Mouse (Mus musculus) myocyte (in vitro differentiated cells): ENCODE results near the gene Gm45140. TPM values are rescaled to one million over a fixed set of nuclear protein-coding genes. Genes with fewer than 3 reads are reported as not detected.

Experiments
- H3K27me3 ChIP-seq: one replicate; pipeline ENCODE4 v1.6.1; 2011; ENCODE audit not compliant: control insufficient read depth, insufficient read depth, insufficient read length
- H3K36me3 ChIP-seq: one replicate; pipeline ENCODE4 v1.6.1; 2011; ENCODE audit not compliant: control insufficient read depth, insufficient read depth
- H3K4me2 ChIP-seq: one replicate; pipeline ENCODE4 v1.6.1; 2011; ENCODE audit warnings: low read depth, control low read depth
- H3K4me3 ChIP-seq: one replicate; pipeline ENCODE4 v1.5.1; 2011; ENCODE audit warnings: mild to moderate bottlenecking, control low read depth, moderate library complexity
- H3K79me2 ChIP-seq: one replicate; pipeline ENCODE4 v1.6.1; 2011; ENCODE audit not compliant: control insufficient read depth, insufficient read depth
- H3ac ChIP-seq: one replicate; pipeline ENCODE4 v1.6.1; 2011; ENCODE audit not compliant: control insufficient read depth, insufficient read length
- CEBPB ChIP-seq: IDR thresholded peaks from 2 replicates; pipeline ENCODE4 v1.6.1; 2011; ENCODE audit warnings: mild to moderate bottlenecking, moderate library complexity; ENCODE audit not compliant: poor library complexity, insufficient read depth, severe bottlenecking
- E2F4 ChIP-seq: IDR thresholded peaks from one replicate; pipeline ENCODE4 v1.6.1; 2011; ENCODE audit warnings: mild to moderate bottlenecking, control low read depth, moderate library complexity; ENCODE audit not compliant: insufficient read depth
- MAX ChIP-seq: IDR thresholded peaks from one replicate; pipeline ENCODE4 v1.6.1; 2011; ENCODE audit warnings: low read depth, mild to moderate bottlenecking, control low read depth
- MYOD1 ChIP-seq, 3 experiments: IDR thresholded peaks; one replicate each; pipeline ENCODE4 v1.6.1; 2011; ENCODE audit warnings: control low read depth in 2 of 3, low read depth in 2 of 3, mild to moderate bottlenecking in 2 of 3, moderate library complexity in 1 of 3; ENCODE audit not compliant: insufficient read length in 2 of 3, control insufficient read depth in 1 of 3
- MYOG ChIP-seq, 3 experiments: IDR thresholded peaks; one replicate each; pipeline ENCODE4 v1.6.1; 2011; ENCODE audit warnings: control low read depth in 2 of 3, low read depth in 2 of 3, mild to moderate bottlenecking in 2 of 3; ENCODE audit not compliant: insufficient read length in 2 of 3, control insufficient read depth in 1 of 3, insufficient read depth in 1 of 3
- POLR2A ChIP-seq: IDR thresholded peaks from one replicate; pipeline ENCODE4 v1.6.1; 2011; ENCODE audit warnings: low read depth, mild to moderate bottlenecking, control low read depth, moderate library complexity; ENCODE audit not compliant: insufficient read length
- POLR2AphosphoS2 ChIP-seq: IDR thresholded peaks from one replicate; pipeline ENCODE4 v1.6.1; 2011; ENCODE audit warnings: low read depth, control low read depth; ENCODE audit not compliant: insufficient read length
- REST ChIP-seq: IDR thresholded peaks from one replicate; pipeline ENCODE4 v1.6.1; 2011; ENCODE audit warnings: mild to moderate bottlenecking, control low read depth, moderate library complexity; ENCODE audit not compliant: insufficient read depth, insufficient read length
- SRF ChIP-seq: IDR thresholded peaks from one replicate; pipeline ENCODE4 v1.6.1; 2011; ENCODE audit warnings: low read depth; ENCODE audit not compliant: control insufficient read depth, insufficient read length
- TCF12 ChIP-seq: IDR thresholded peaks from one replicate; pipeline ENCODE4 v1.6.1; 2011; ENCODE audit warnings: mild to moderate bottlenecking, control low read depth; ENCODE audit not compliant: poor library complexity, insufficient read depth, severe bottlenecking
- TCF3 ChIP-seq: IDR thresholded peaks from one replicate; pipeline ENCODE4 v1.6.1; 2011; ENCODE audit warnings: low read depth, control low read depth; ENCODE audit not compliant: insufficient read length
- USF1 ChIP-seq: IDR thresholded peaks from one replicate; pipeline ENCODE4 v1.6.1; 2011; ENCODE audit warnings: low read depth, mild to moderate bottlenecking, control low read depth, moderate library complexity
- polyA plus RNA-seq: library from polyadenylated mRNA; unstranded; fragments of >200 nt; fragmentation: generic; extraction: Trizol; gene quantifications from one replicate; pipeline ENCODE4 v1.2.1, GENCODE M21; 2012; ENCODE audit warnings: missing spikeins

Gene Gm45140
- polyA plus RNA-seq, 1 experiment: 2.6 TPM

- Histone ChIP-seq H3K4me2 (no peak overlapping the region), H3K36me3 (no peaks in the 10 kb centered on the region), H3K4me3 (no peak overlapping the region), H3ac (no peak overlapping the region), H3K27me3 (no peaks in the 10 kb centered on the region), H3K79me2 (no peaks in the 10 kb centered on the region)
- TF ChIP-seq MYOD1 (IDR thresholded peaks at IDR 0.05; ENCODE audit: control insufficient read depth in 1 of 3, insufficient read length in 2 of 3, low read depth in 2 of 3) (no peak), POLR2A (no peak), MYOG (IDR thresholded peaks at IDR 0.05; ENCODE audit: control insufficient read depth in 1 of 3, insufficient read depth in 1 of 3, insufficient read length in 2 of 3, low read depth in 2 of 3) (no peak), TCF12 (no peak), REST (no peak), E2F4 (no peak), TCF3 (no peak), USF1 (no peak), MAX (no peak), POLR2AphosphoS2 (no peak), CEBPB (no peak), SRF (no peak)
Observed at GRCm38 (mm10) chr6:87796251-87796880, 39.2 kb downstream of the Gm45140 start.

DNA sequence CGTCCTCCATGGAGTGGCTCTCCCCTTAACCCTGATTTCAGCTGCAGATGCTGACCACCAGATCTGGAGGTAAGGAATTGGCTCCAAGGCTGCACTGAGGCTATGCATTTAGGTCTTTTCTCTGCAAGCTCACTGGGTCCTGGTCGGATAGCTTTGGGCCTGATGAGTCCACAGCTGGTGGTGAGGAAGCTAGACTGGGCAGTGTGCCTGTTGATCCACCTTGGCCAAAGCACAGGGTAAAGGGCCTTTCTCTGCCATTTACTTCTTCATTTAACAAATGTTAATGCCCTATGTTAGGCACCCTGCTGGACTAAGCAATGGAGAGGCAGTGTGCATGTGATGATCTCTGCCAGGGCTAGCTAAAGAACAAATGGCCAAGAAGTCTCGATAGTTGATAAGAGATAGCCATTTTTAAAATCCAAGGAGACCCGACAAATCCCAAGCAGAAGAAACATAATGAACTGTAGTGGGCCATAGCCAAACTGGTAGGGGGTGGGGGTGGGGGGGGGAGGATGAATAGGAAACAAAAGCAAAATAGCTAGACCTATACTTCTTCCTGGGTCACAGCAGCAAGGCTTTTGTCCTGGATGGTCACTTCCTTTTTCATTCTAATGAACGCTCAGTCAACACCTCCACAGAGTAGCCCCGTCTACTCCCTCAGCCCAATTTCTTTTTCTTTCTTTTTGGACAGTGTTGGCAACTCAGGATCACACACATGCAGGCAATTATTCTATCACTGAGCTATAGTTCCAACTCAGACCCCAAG, 40.0 kb downstream of the Gm45140 start:
- Histone ChIP-seq H3K79me2 (no peaks in the 10 kb centered on the region), H3K36me3 (no peaks in the 10 kb centered on the region), H3K27me3 (no peaks in the 10 kb centered on the region), H3ac (no peak overlapping the region), H3K4me3 (no peak overlapping the region), H3K4me2 (no peak overlapping the region)
- TF ChIP-seq POLR2A (no peak), POLR2AphosphoS2 (no peak), TCF3 (no peak), E2F4 (no peak), TCF12 (no peak), MAX (no peak), REST (no peak), CEBPB (no peak)

DNA sequence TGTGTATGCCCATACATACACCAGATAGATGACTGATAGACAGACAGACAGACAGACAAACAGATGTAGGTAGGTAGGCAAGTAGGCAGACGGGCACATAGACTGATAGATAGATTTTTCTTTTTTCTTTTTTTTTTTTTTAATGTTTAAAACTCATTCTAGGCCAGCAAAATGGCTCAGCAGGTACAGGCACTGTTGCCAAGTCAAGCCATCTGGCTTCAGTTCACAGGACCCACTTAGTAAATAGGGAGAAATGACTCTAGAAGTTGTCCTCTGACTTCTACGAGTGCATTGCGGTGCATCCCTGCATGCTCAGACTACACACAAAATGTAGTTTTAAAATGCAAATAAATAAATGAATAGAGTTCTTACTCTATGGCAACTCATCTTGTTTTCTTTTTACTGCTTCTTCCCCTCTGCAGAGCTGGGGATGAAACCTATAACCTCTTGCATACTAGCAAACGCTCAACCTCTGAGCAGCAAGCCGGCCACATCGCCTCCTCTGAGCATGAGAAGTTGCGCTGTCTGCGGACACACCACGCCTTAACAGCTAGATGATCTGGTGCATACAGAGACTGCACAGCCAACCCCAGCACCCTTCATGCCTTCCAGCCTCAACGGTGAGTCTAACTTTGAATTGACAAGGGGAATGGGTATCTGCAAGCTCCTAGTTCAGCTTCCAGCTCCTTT, 41.6 kb downstream of the Gm45140 start:
- no peaks in the 10 kb centered on the region for H3K27me3 ChIP-seq
- TF ChIP-seq TCF3 (no peak), REST (no peak), USF1 (no peak), MYOG (IDR thresholded peaks at IDR 0.05; ENCODE audit: control insufficient read depth in 1 of 3, insufficient read depth in 1 of 3, insufficient read length in 2 of 3, low read depth in 2 of 3) (no peak), POLR2AphosphoS2 (no peak), TCF12 (no peak), MYOD1 (IDR thresholded peaks at IDR 0.05; ENCODE audit: control insufficient read depth in 1 of 3, insufficient read length in 2 of 3, low read depth in 2 of 3) (no peak), POLR2A (no peak), CEBPB (no peak), E2F4 (no peak), SRF (no peak), MAX (no peak)
- H3K4me3 ChIP-seq: no peak overlapping the region
- H3K79me2 ChIP-seq: no peaks in the 10 kb centered on the region
- H3K4me2 ChIP-seq: no peak overlapping the region
- H3K36me3 ChIP-seq: no peaks in the 10 kb centered on the region
- H3ac ChIP-seq: no peak overlapping the region

- Histone ChIP-seq H3K79me2 (no peaks in the 10 kb centered on the region), H3K4me3 (no peak overlapping the region), H3K27me3 (no peaks in the 10 kb centered on the region), H3K36me3 (no peaks in the 10 kb centered on the region), H3ac (no peak overlapping the region), H3K4me2 (no peak overlapping the region)
- TF ChIP-seq POLR2A (no peak), REST (no peak), E2F4 (no peak), SRF (no peak), MYOG (IDR thresholded peaks at IDR 0.05; ENCODE audit: control insufficient read depth in 1 of 3, insufficient read depth in 1 of 3, insufficient read length in 2 of 3, low read depth in 2 of 3) (no peak), MYOD1 (IDR thresholded peaks at IDR 0.05; ENCODE audit: control insufficient read depth in 1 of 3, insufficient read length in 2 of 3, low read depth in 2 of 3) (no peak), POLR2AphosphoS2 (no peak), MAX (no peak), USF1 (no peak)
Observed at GRCm38 (mm10) chr6:87791826-87792225, 43.8 kb downstream of the Gm45140 start.
